8 mouse cellular contexts compared by ENCODE assay signal in the genomic region with DNA sequence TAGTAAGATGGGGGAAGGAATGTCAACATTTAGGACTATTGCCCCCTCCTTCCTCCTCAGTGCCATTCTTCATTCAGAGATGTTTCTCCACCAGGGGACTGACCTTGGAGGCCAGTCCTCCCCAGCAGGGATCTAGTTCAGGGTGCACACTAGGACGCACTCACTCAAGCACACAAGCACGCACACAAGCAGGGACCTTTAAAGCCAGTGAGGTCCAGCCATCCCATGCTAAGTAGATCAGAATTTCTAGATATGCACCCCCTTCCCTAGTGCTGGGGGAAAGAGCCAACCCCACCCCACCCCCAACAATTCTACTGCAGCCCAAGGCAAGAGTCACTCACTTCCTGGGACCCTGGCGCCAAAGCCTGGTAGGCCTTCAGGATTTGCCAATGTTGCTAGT.
DNase-seq lines count a peak whose midpoint lies in the region; ATAC-seq and TF ChIP-seq lines count a peak whose summit lies in the region.
"Not testable (repeated sequence)": the region's sequence is repeated elsewhere in the genome, so short reads cannot be mapped to it uniquely, and the experiment has no call there.

No protein-coding gene starts in this region.

- not testable (repeated sequence) for H3K4me2 ChIP-seq in forebrain, embryonic 15.5 days (replicated peaks); heart, embryonic 12.5 days; intestine, embryonic 16.5 days (ENCODE audit: low read depth, low read length); kidney, embryonic 16.5 days (replicated peaks; ENCODE audit: low read depth, low read length); limb, embryonic 14.5 days (replicated peaks; ENCODE audit: low read depth, low read length, severe bottlenecking); midbrain, embryonic 14.5 days (ENCODE audit: low read length)

- H3K9me3 ChIP-seq in forebrain, embryonic 15.5 days; heart, embryonic 12.5 days (replicated peaks); intestine, embryonic 16.5 days (ENCODE audit: control insufficient read depth, low read length); kidney, embryonic 16.5 days (ENCODE audit: low read length); limb, embryonic 14.5 days (ENCODE audit: control insufficient read depth, low read length); midbrain, embryonic 14.5 days (ENCODE audit: control insufficient read depth, low read length): not testable (repeated sequence)

- H3K4me3 ChIP-seq in forebrain, embryonic 15.5 days; heart, embryonic 12.5 days; intestine, embryonic 16.5 days (ENCODE audit: low read length); kidney, embryonic 16.5 days (ENCODE audit: low read length); limb, embryonic 14.5 days (replicated peaks; ENCODE audit: low read length); midbrain, embryonic 14.5 days (replicated peaks; ENCODE audit: low read depth, low read length): not testable (repeated sequence)

- H3K27ac ChIP-seq in forebrain, embryonic 15.5 days (replicated peaks); heart, embryonic 12.5 days (ENCODE audit: poor library complexity, severe bottlenecking); intestine, embryonic 16.5 days (ENCODE audit: low read length); kidney, embryonic 16.5 days (ENCODE audit: low read length); limb, embryonic 14.5 days (replicated peaks; ENCODE audit: low read depth, low read length); midbrain, embryonic 14.5 days (replicated peaks; ENCODE audit: low read depth, low read length): not testable (repeated sequence)

- 93% methylated on average over 3 of the region's 3 CpGs for WGBS in forebrain, embryonic 15.5 days
- WGBS in heart, embryonic 12.5 days: 86% methylated on average over 3 of the region's 3 CpGs
- no CpG with 5 or more reads among the region's 3 CpGs for WGBS in intestine, embryonic 16.5 days
- WGBS in kidney, embryonic 16.5 days: no CpG with 5 or more reads among the region's 3 CpGs
- WGBS in limb, embryonic 14.5 days: no CpG with 5 or more reads among the region's 3 CpGs
- WGBS in midbrain, embryonic 14.5 days: no CpG with 5 or more reads among the region's 3 CpGs

- TF ChIP-seq POLR2A in limb, embryonic 14.5 days (IDR thresholded peaks at IDR 0.05; ENCODE audit: borderline replicate concordance, extremely low read depth, insufficient read depth, insufficient read length): not testable (repeated sequence)

- DNase-seq in ES-CJ7 (ENCODE audit: low read depth, low spot score): peak; percentile 2
- peak; percentile 1 for DNase-seq in limb, embryonic 14.5 days (ENCODE audit: low spot score)
- not testable (repeated sequence) for DNase-seq in midbrain, embryonic 14.5 days
- peak; percentile 2 for DNase-seq in ovary, adult 18-20 months (ENCODE audit: low spot score)

- peak; percentile 71; the same call in 1 of the 2 replicates for ATAC-seq in forebrain, embryonic 15.5 days (replicated peaks)
- 0 out of 2 replicates have a peak, but pooled peaks have one; percentile 59 for ATAC-seq in heart, embryonic 12.5 days (ENCODE audit: insufficient number of reproducible peaks, low FRiP score)
- peak; percentile 60; the same call in 1 of the 2 replicates for ATAC-seq in intestine, embryonic 16.5 days
- ATAC-seq in kidney, embryonic 16.5 days (ENCODE audit: low FRiP score, low TSS enrichment): peak; percentile 79; the same call in 1 of the 2 replicates
- not testable (repeated sequence) for ATAC-seq in limb, embryonic 14.5 days (ENCODE audit: low FRiP score, low read depth)
- peak; percentile 75; the same call in 1 of the 2 replicates for ATAC-seq in midbrain, embryonic 14.5 days (ENCODE audit: low FRiP score, low TSS enrichment)

- not testable (repeated sequence) for H3K36me3 ChIP-seq in forebrain, embryonic 15.5 days; heart, embryonic 12.5 days; intestine, embryonic 16.5 days (ENCODE audit: control insufficient read depth, insufficient read depth, low read length); kidney, embryonic 16.5 days (ENCODE audit: insufficient read depth, low read length); limb, embryonic 14.5 days (ENCODE audit: control insufficient read depth, insufficient read depth, low read length); midbrain, embryonic 14.5 days (ENCODE audit: control insufficient read depth, insufficient read depth, low read length)

- H3K9ac ChIP-seq in forebrain, embryonic 15.5 days (replicated peaks); heart, embryonic 12.5 days; intestine, embryonic 16.5 days (ENCODE audit: low read depth, low read length); kidney, embryonic 16.5 days (replicated peaks; ENCODE audit: low read length); limb, embryonic 14.5 days (ENCODE audit: low read depth, low read length, severe bottlenecking); midbrain, embryonic 14.5 days (replicated peaks; ENCODE audit: low read length): not testable (repeated sequence)

- H3K27me3 ChIP-seq in forebrain, embryonic 15.5 days; heart, embryonic 12.5 days (replicated peaks); intestine, embryonic 16.5 days (replicated peaks; ENCODE audit: control insufficient read depth, insufficient read depth, low read length); kidney, embryonic 16.5 days (ENCODE audit: insufficient read depth, low read length); limb, embryonic 14.5 days (ENCODE audit: control insufficient read depth, insufficient read depth, low read length); midbrain, embryonic 14.5 days (ENCODE audit: control insufficient read depth, insufficient read depth, low read length): not testable (repeated sequence)

- not testable (repeated sequence) for H3K4me1 ChIP-seq in forebrain, embryonic 15.5 days; heart, embryonic 12.5 days (replicated peaks); intestine, embryonic 16.5 days (ENCODE audit: control insufficient read depth, insufficient read depth, low read length); kidney, embryonic 16.5 days (ENCODE audit: insufficient read depth, low read length); limb, embryonic 14.5 days (ENCODE audit: control insufficient read depth, insufficient read depth, low read length); midbrain, embryonic 14.5 days (ENCODE audit: control insufficient read depth, insufficient read depth, low read length)
